Mouse (Mus musculus) heart, embryonic 11.5 days (tissue): Measurements from ENCODE around the gene Atp8a2. TPM values are rescaled to one million over a fixed set of nuclear protein-coding genes. Genes with fewer than 3 reads are reported as not detected.

ENCODE experiments used
- ATAC-seq: fragments of 200-750 bp; cut with Nextera tagmentation; replicated peaks from 2 replicates; pipeline ENCODE4 v1.8.0; 2017; ENCODE audit warnings: moderate library complexity; ENCODE audit not compliant: insufficient number of reproducible peaks, low FRiP score, low TSS enrichment
- H3K27ac ChIP-seq: fragments of 300-500 bp; sonication (generic); 2 replicates; pipeline ENCODE4 v1.5.1; 2014; ENCODE audit warnings: mild to moderate bottlenecking, low read depth, low read length
- H3K27me3 ChIP-seq: fragments of 300-500 bp; sonication (generic); 2 replicates; pipeline ENCODE4 v1.6.1; 2014; ENCODE audit warnings: mild to moderate bottlenecking, low read length, mixed read lengths; ENCODE audit not compliant: control insufficient read depth, insufficient read depth
- H3K36me3 ChIP-seq: fragments of 300-500 bp; sonication (generic); 2 replicates; pipeline ENCODE4 v1.6.1; 2014; ENCODE audit warnings: mild to moderate bottlenecking, low read length, moderate library complexity, mixed read lengths; ENCODE audit not compliant: control insufficient read depth, insufficient read depth
- H3K4me1 ChIP-seq: fragments of 300-500 bp; sonication (generic); 2 replicates; pipeline ENCODE4 v1.6.1; 2014; ENCODE audit warnings: low read length; ENCODE audit not compliant: control insufficient read depth, insufficient read depth
- H3K4me2 ChIP-seq: fragments of 300-500 bp; sonication (generic); 2 replicates; pipeline ENCODE4 v1.6.1; 2014; ENCODE audit warnings: mild to moderate bottlenecking, moderate library complexity
- H3K4me3 ChIP-seq: fragments of 300-500 bp; sonication (generic); 2 replicates; pipeline ENCODE4 v1.5.1; 2014; ENCODE audit warnings: low read depth, low read length
- H3K9ac ChIP-seq: fragments of 300-500 bp; sonication (generic); 2 replicates; pipeline ENCODE4 v1.6.1; 2014; ENCODE audit warnings: mild to moderate bottlenecking, low read depth, low read length, moderate library complexity
- H3K9me3 ChIP-seq: fragments of 300-500 bp; sonication (generic); replicated peaks from 2 replicates; pipeline ENCODE4 v1.6.1; 2016; ENCODE audit warnings: low read length; ENCODE audit not compliant: control insufficient read depth
- WGBS: fragments of 180-500 bp; shearing (Covaris S2); extraction: QIAGEN DNeasy Blood & Tissue Kit; methylation state at CpG from one replicate; pipeline ENCODE4 v1.1.7; 2014; ENCODE audit not compliant: insufficient replicate concordance; 5-methylcytosine and 5-hydroxymethylcytosine counted together
- microRNA counts: library from miRNA; unstranded; fragments of <30 nt; microRNA quantifications from one replicate; lab custom pipeline; 2015
- microRNA-seq: library from miRNA; unstranded; fragments of <30 nt; microRNA quantifications from one replicate; pipeline ENCODE4, GENCODE M21; 2016; ENCODE audit warnings: borderline number of aligned reads
- polyA plus RNA-seq: library from polyadenylated mRNA; unstranded; fragments of >200 nt; fragmentation: Nextera tagmentation; extraction: Ambion mirVana; gene quantifications from 2 replicates; pipeline ENCODE4 v1.2.1, GENCODE M21; 2014

Gene Atp8a2
- polyA plus RNA-seq, 1 experiment from 2014 or later = 6.8 TPM

DNA sequence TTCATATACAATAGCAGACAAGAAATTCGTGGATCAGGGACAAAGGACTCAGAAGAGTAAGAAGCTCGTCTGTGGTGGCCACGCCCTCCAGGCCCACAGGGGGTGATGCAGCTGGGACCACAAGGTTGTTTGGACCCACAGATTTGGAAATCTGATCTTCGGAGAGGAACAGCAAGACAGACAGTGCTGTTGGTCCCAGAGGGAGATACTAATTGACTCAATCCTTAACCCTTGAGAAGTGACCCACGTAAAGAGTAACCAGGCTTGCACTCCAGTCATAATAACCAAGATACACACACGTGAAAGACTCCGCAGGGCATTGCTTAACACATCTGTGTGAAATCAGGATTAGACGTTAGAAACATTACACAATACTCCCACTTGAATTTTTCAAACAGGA lies 605.1 kb downstream of the Atp8a2 start:
- peaks cover 4% of the 10 kb centered on the region; the same call in 1 of the 2 replicates for H3K36me3 ChIP-seq
- no peak overlapping the region for H3K4me3 ChIP-seq
- peaks cover 4% of the 10 kb centered on the region for H3K4me1 ChIP-seq
- no peaks in the 10 kb centered on the region for H3K9me3 ChIP-seq
- ATAC-seq = no peak
- no peak overlapping the region for H3K27ac ChIP-seq
- H3K4me2 ChIP-seq = no peak overlapping the region
- H3K9ac ChIP-seq = no peak overlapping the region
- WGBS = 84% methylated on average over 8 of the region's 8 CpGs
- H3K27me3 ChIP-seq = no peaks in the 10 kb centered on the region

DNA sequence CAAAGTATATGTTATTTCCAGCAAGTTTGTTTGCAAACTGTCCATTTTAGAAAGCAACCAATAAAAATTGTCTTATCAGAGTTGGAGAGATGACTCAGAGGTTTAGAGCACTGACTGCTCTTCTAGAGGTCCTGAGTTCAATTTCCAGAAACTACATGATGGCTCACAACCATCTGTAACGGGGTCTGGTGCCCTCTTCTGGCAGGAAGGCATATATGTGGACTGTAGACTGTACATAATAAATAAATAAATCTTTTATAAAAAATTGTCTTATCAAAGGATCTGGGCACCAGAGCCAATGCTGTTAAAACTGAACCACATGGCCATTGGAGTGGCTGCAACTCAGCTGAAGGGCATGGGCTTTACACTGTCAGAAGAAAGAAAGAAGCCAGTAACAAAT lies 606.4 kb downstream of the Atp8a2 start:
- Histone ChIP-seq H3K4me1 (no peaks in the 10 kb centered on the region), H3K27ac (no peak overlapping the region), H3K27me3 (no peaks in the 10 kb centered on the region), H3K9me3 (no peaks in the 10 kb centered on the region), H3K4me3 (no peak overlapping the region), H3K36me3 (peaks cover 4% of the 10 kb centered on the region; the same call in 1 of the 2 replicates), H3K4me2 (no peak overlapping the region), H3K9ac (no peak overlapping the region)
- ATAC-seq = no peak
- 73% methylated on average over 1 of the region's 1 CpGs for WGBS

MicroRNAs encoded within 50 kb of the gene (microRNA counts, 519-probe panel; counts per million panel counts)
- 32.2 counts per million for microRNA mmu-miR-719 (lab: Ali Mortazavi, UCI)

Small RNA genes lying within 50 kb of the gene (microRNA-seq; reads per million reads assigned to microRNA genes)
- not detected for gene Mir719

Other genes starting within 250 kb of the Atp8a2 start
- 0.07 TPM in 1 of 2 replicates, not detected in the other for gene Nupl1, start 54.3 kb upstream of the Atp8a2 start, polyA plus RNA-seq
- 50.6 and 55.3 TPM in 2 replicates for gene Gm49336, start 54.3 kb upstream of the Atp8a2 start, polyA plus RNA-seq
- 27.7 and 33.7 TPM in 2 replicates for gene Mtmr6, start 68.0 kb upstream of the Atp8a2 start, polyA plus RNA-seq
- gene Amer2, start 176.1 kb upstream of the Atp8a2 start, polyA plus RNA-seq = 0.50 and 0.54 TPM in 2 replicates